Mouse (Mus musculus) CH12F3 (cell line): ENCODE results near the gene Olfr1303.

Experiments
- in situ Hi-C: fragments of 300-500 bp; cut with MboI; formaldehyde crosslinking; loops from 2 replicates; pipeline ENCODE4 v1.14.3; 2020; ENCODE audit warnings: low sequenced_read_pairs

Olfr1303 gene

DNA sequence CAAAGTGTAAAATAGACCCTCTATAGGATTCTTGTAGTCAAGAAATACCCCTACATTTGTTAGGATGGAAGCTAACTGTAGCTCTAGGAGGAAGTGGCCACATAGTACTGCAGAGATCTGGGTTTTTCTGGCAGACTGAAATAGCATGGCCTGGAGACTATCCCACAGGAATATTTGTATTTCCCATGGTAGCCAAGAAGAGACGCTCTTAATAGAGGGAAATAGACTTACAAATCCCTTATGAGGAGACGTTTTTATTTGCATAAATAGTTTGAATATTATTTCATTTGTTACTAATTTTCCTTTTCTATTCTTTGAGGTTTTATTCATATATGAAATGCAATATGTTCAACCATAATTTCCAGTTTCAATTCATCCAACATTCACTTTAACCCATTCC, at the start of gene Olfr1303:
TSS of gene Olfr1303 (minus strand) at position 101 of the 400 bp plus-strand sequence.
- in situ Hi-C loops, result no loop called here

DNA sequence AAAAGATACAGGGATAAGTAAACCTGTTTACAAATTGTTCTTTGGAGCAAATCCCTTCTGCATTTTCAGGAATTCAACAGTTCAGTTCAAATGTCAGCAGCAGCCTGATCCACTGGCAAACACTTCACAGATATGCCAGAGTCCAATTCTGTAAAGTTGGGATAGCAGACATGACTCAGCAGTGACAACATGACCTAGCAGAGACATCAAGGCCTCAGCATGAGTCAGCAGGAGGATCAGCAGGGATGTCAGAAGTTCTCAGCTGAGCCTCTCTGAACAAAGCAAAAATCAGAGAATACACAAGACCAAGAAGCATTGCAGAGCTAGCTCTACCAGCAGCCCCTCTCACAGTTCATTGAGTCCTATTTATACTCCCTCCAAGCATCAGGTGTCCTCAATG, 7.2 kb downstream of the Olfr1303 start:
- in situ Hi-C loops, result no loop called here

DNA sequence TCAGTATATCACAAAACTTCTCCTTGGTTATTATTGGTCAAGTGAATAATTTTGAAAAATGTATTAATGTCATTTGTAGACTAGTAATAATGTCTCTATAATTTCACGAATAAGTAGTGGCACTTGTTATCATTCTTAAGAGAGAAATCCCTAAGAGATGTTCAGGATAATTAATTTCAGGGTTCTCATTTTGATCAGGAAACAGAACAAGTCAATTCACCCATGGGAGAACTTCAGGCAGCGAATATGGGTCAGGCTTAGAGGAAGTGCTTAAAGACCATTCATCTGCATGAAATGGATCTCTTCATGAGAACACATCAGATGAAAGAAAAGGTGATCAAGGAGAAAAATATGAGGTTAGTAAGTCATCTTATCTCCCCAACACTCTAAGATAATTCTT, 43.0 kb downstream of the Olfr1303 start, which contains the start of gene Olfr1302:
TSS of gene Olfr1302 (plus strand) at position 301 of the 400 bp plus-strand sequence.
- in situ Hi-C loops, result no loop called here
